Comparison of ENCODE assay signal across 8 mouse cellular contexts in the genomic region with DNA sequence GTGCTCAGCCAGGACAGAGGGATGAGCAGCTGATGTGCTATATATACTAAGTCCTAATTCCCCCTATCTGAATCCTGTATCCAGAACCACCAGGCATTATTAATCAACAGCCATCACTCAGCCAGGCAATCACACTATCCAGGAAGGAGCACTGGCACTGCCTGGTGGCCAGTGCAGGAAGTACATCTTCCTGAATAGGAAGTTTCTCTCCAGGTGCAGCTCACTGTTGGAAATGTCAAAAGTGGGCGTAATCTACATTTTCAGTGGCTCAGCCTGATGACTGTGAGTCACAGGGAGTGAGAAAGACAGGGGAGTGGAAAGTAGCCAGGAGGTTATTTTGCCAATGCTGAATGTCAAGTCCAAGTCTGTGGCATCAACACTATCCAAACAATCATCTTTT. TPM values are rescaled to one million over a fixed set of nuclear protein-coding genes. Genes with fewer than 3 reads are reported as not detected.
DNase-seq lines count a peak whose midpoint lies in the region; ATAC-seq and TF ChIP-seq lines count a peak whose summit lies in the region.
"Had no signal": no experiment of that assay in that cellular context is flagged by ENCODE, and none has a peak within 500 bp of the region (broad histone marks: within the 10 kb centered on the region; RNA-seq: fewer than 3 reads in every experiment).

No protein-coding gene starts in this region.

- H3K27me3 ChIP-seq in midbrain, embryonic 11.5 days (ENCODE audit: control insufficient read depth, insufficient read depth, low read length) = no peaks in the 10 kb centered on the region
- H3K27me3 ChIP-seq in midbrain, embryonic 16.5 days (ENCODE audit: control insufficient read depth, insufficient read depth, low read depth, low read length) = no peaks in the 10 kb centered on the region
- H3K27me3 ChIP-seq in kidney, postnatal 0 days (ENCODE audit: insufficient read depth, low read length) = no peaks in the 10 kb centered on the region

- H3K4me1 ChIP-seq in midbrain, embryonic 11.5 days (ENCODE audit: control insufficient read depth, insufficient read depth, low read length) = no peaks in the 10 kb centered on the region
- no peaks in the 10 kb centered on the region for H3K4me1 ChIP-seq in midbrain, embryonic 16.5 days (ENCODE audit: control insufficient read depth, insufficient read depth, low read length)
- H3K4me1 ChIP-seq in kidney, postnatal 0 days (replicated peaks; ENCODE audit: insufficient read depth, low read length) = no peaks in the 10 kb centered on the region

- H3K9me3 ChIP-seq in midbrain, embryonic 11.5 days (ENCODE audit: control insufficient read depth, low read length) = no peaks in the 10 kb centered on the region
- H3K9me3 ChIP-seq in midbrain, embryonic 16.5 days (replicated peaks; ENCODE audit: control insufficient read depth, low read length, poor library complexity, severe bottlenecking) = no peaks in the 10 kb centered on the region
- no peaks in the 10 kb centered on the region for H3K9me3 ChIP-seq in kidney, postnatal 0 days (replicated peaks; ENCODE audit: low read length)

- peak; percentile 90 for DNase-seq in midbrain, embryonic 11.5 days (ENCODE audit: low spot score, missing footprints)
- DNase-seq in MN1 (ENCODE audit: low spot score) = peak; percentile 16
- DNase-seq in c-Kit-positive CD71-negative TER-119-negative erythroid progenitor cells, embryonic 14.5 days (ENCODE audit: low read depth) = peak; percentile 58
- DNase-seq in kidney, postnatal 0 days (ENCODE audit: low spot score) = peak; percentile 59
- DNase-seq in ovary, adult 18-20 months (ENCODE audit: low spot score) = no peak

- peak; percentile 78 for TF ChIP-seq CTCF in kidney, postnatal 0 days (IDR thresholded peaks at IDR 0.05; ENCODE audit: low read depth)

- H3K27ac ChIP-seq in midbrain, embryonic 11.5 days (ENCODE audit: low read depth, low read length) = no peak overlapping the region
- H3K27ac ChIP-seq in midbrain, embryonic 16.5 days (ENCODE audit: low read length) = no peak overlapping the region
- no peak overlapping the region for H3K27ac ChIP-seq in kidney, postnatal 0 days

- 90% methylated on average over 1 of the region's 1 CpGs for WGBS in midbrain, embryonic 11.5 days
- WGBS in midbrain, embryonic 16.5 days = 82% methylated on average over 1 of the region's 1 CpGs
- WGBS in kidney, postnatal 0 days = 74% methylated on average over 1 of the region's 1 CpGs

- H3K4me3 ChIP-seq in midbrain, embryonic 11.5 days (ENCODE audit: low read depth, low read length) = no peak overlapping the region
- H3K4me3 ChIP-seq in midbrain, embryonic 16.5 days (ENCODE audit: low read depth, low read length) = no peak overlapping the region
- H3K4me3 ChIP-seq in kidney, postnatal 0 days (replicated peaks; ENCODE audit: low read depth, low read length) = no peak overlapping the region

- peak; percentile 49; the same call in 1 of the 2 replicates for ATAC-seq in midbrain, embryonic 11.5 days (ENCODE audit: low FRiP score)
- no peak for ATAC-seq in midbrain, embryonic 16.5 days
- peak; percentile 63; the same call in 1 of the 2 replicates for ATAC-seq in kidney, postnatal 0 days (replicated peaks; ENCODE audit: low FRiP score, low read depth)
- peak; percentile 87 for ATAC-seq in megakaryocyte-erythroid progenitor cell, adult 5-6 weeks (replicated peaks; ENCODE audit: low FRiP score, low TSS enrichment, poor library complexity, severe bottlenecking)

- H3K9ac ChIP-seq in midbrain, embryonic 11.5 days (ENCODE audit: low read length) = no peak overlapping the region
- H3K9ac ChIP-seq in midbrain, embryonic 16.5 days (ENCODE audit: low read depth, low read length) = no peak overlapping the region
- H3K9ac ChIP-seq in kidney, postnatal 0 days (ENCODE audit: low read depth, low read length) = no peak overlapping the region

- no peak overlapping the region for H3K4me2 ChIP-seq in midbrain, embryonic 11.5 days
- no peak overlapping the region for H3K4me2 ChIP-seq in midbrain, embryonic 16.5 days (ENCODE audit: low read length)
- H3K4me2 ChIP-seq in kidney, postnatal 0 days (ENCODE audit: low read length) = no peak overlapping the region

- peaks cover 9% of the 10 kb centered on the region; the same call in 1 of the 2 replicates for H3K36me3 ChIP-seq in midbrain, embryonic 11.5 days (ENCODE audit: control insufficient read depth, insufficient read depth, low read length)
- peaks cover 25% of the 10 kb centered on the region for H3K36me3 ChIP-seq in midbrain, embryonic 16.5 days (ENCODE audit: control insufficient read depth, insufficient read depth, low read length)
- H3K36me3 ChIP-seq in kidney, postnatal 0 days (ENCODE audit: insufficient read depth, low read length) = peaks cover 32% of the 10 kb centered on the region

RNA-seq across cellular contexts. Expression of gene Tmem269, which starts 5.7 kb away (rescaled TPM):
- polyA plus RNA-seq in midbrain, embryonic 11.5 days (2014; fragmentation: Nextera tagmentation; extraction: Ambion mirVana) = 0.31 TPM in 1 of 2 replicates, not detected in the other
- polyA plus RNA-seq in midbrain, embryonic 16.5 days (2015; fragmentation: Nextera tagmentation; extraction: Ambion mirVana) = 0.26 and 0.44 TPM in 2 replicates
- 0.14 TPM in 1 of 2 replicates, not detected in the other for polyA plus RNA-seq in kidney, postnatal 0 days (2015; fragmentation: Nextera tagmentation; extraction: Ambion mirVana)
- total RNA-seq in megakaryocyte-erythroid progenitor cell, adult 5-6 weeks (2014; fragmentation: Nextera tagmentation) = not detected in 2 replicates
- total RNA-seq in megakaryocyte-erythroid progenitor cell, adult 5-6 weeks (2017) = not detected in 2 replicates

RNA-seq across cellular contexts. Expression of gene AU022252, which starts 8.8 kb away (rescaled TPM):
- 32.2 and 35.2 TPM in 2 replicates for polyA plus RNA-seq in midbrain, embryonic 11.5 days (2014; fragmentation: Nextera tagmentation; extraction: Ambion mirVana)
- 22.6 and 26.0 TPM in 2 replicates for polyA plus RNA-seq in midbrain, embryonic 16.5 days (2015; fragmentation: Nextera tagmentation; extraction: Ambion mirVana)
- 28.1 and 31.1 TPM in 2 replicates for polyA plus RNA-seq in kidney, postnatal 0 days (2015; fragmentation: Nextera tagmentation; extraction: Ambion mirVana)
- total RNA-seq in megakaryocyte-erythroid progenitor cell, adult 5-6 weeks (2014; fragmentation: Nextera tagmentation) = 9.7 and 17.1 TPM in 2 replicates
- total RNA-seq in megakaryocyte-erythroid progenitor cell, adult 5-6 weeks (2017) = 6.2 and 18.2 TPM in 2 replicates

RNA-seq across cellular contexts. Expression of gene P3h1, which starts 9.0 kb away (rescaled TPM):
- polyA plus RNA-seq in midbrain, embryonic 11.5 days (2014; fragmentation: Nextera tagmentation; extraction: Ambion mirVana) = 15.5 TPM in 2 replicates
- polyA plus RNA-seq in midbrain, embryonic 16.5 days (2015; fragmentation: Nextera tagmentation; extraction: Ambion mirVana) = 9.2 and 9.9 TPM in 2 replicates
- 32.4 and 34.9 TPM in 2 replicates for polyA plus RNA-seq in kidney, postnatal 0 days (2015; fragmentation: Nextera tagmentation; extraction: Ambion mirVana)
- total RNA-seq in megakaryocyte-erythroid progenitor cell, adult 5-6 weeks (2014; fragmentation: Nextera tagmentation) = 9.5 and 14.0 TPM in 2 replicates
- total RNA-seq in megakaryocyte-erythroid progenitor cell, adult 5-6 weeks (2017) = 11.0 and 12.8 TPM in 2 replicates

RNA-seq across cellular contexts. Expression of gene Svbp, which starts 28.6 kb away (rescaled TPM):
- 173 and 179 TPM in 2 replicates for polyA plus RNA-seq in midbrain, embryonic 11.5 days (2014; fragmentation: Nextera tagmentation; extraction: Ambion mirVana)
- polyA plus RNA-seq in midbrain, embryonic 16.5 days (2015; fragmentation: Nextera tagmentation; extraction: Ambion mirVana) = 220 and 230 TPM in 2 replicates
- 138 and 150 TPM in 2 replicates for polyA plus RNA-seq in kidney, postnatal 0 days (2015; fragmentation: Nextera tagmentation; extraction: Ambion mirVana)
- total RNA-seq in megakaryocyte-erythroid progenitor cell, adult 5-6 weeks (2014; fragmentation: Nextera tagmentation) = 107 and 124 TPM in 2 replicates
- total RNA-seq in megakaryocyte-erythroid progenitor cell, adult 5-6 weeks (2017) = 47.7 and 52.9 TPM in 2 replicates

RNA-seq across cellular contexts. Expression of gene Cldn19, which starts 31.5 kb away (rescaled TPM):
- 0.49 TPM in 1 of 2 replicates, not detected in the other for polyA plus RNA-seq in midbrain, embryonic 11.5 days (2014; fragmentation: Nextera tagmentation; extraction: Ambion mirVana)
- polyA plus RNA-seq in midbrain, embryonic 16.5 days (2015; fragmentation: Nextera tagmentation; extraction: Ambion mirVana) = 0.63 and 1.6 TPM in 2 replicates
- polyA plus RNA-seq in kidney, postnatal 0 days (2015; fragmentation: Nextera tagmentation; extraction: Ambion mirVana) = 70.2 and 72.5 TPM in 2 replicates
- not detected in 2 replicates for total RNA-seq in megakaryocyte-erythroid progenitor cell, adult 5-6 weeks (2014; fragmentation: Nextera tagmentation)
- total RNA-seq in megakaryocyte-erythroid progenitor cell, adult 5-6 weeks (2017) = not detected in 2 replicates
- polyA plus RNA-seq: heart, embryonic 14.5 days had no signal
